Mouse (Mus musculus): Measurements from ENCODE around the gene Rbm14. TPM values are rescaled to one million over a fixed set of nuclear protein-coding genes. Genes with fewer than 3 reads are reported as not detected.
A peak's percentile ranks its signal among the peaks of the same experiment; 100 is the strongest.
"Not testable (repeated sequence)": the region's sequence is repeated elsewhere in the genome, so short reads cannot be mapped to it uniquely, and the experiment has no call there.

Rbm14 gene
- polyA plus RNA-seq, 1 experiment from 2014 or later, result 67.5 TPM

GRCm38 (mm10) chr19:4838526-4839140 is 27.2 kb upstream of the Rbm14 start:
- Histone ChIP-seq H3K36me3 (peaks cover 3% of the 10 kb centered on the region; the same call in 1 of the 2 replicates), H3K9ac (peak overlapping the region; percentile 77), H3K27me3 (peaks cover 35% of the 10 kb centered on the region), H3K4me2 (peak overlapping the region; percentile 98), H3K27ac (no peak overlapping the region), H3K4me1 (replicated peaks) (peaks cover 21% of the 10 kb centered on the region), H3K4me3 (peak overlapping the region; percentile 62), H3K9me3 (no peaks in the 10 kb centered on the region)
- 33% methylated on average over 10 of the region's 10 CpGs for WGBS
- peak; percentile 47 for ATAC-seq (ENCODE audit: low FRiP score)

- Histone ChIP-seq H3K4me1 (replicated peaks) (peaks cover 31% of the 10 kb centered on the region), H3K4me3 (no peak overlapping the region), H3K36me3 (peaks cover 16% of the 10 kb centered on the region), H3K27me3 (peaks cover 25% of the 10 kb centered on the region), H3K4me2 (no peak overlapping the region), H3K9ac (no peak overlapping the region), H3K9me3 (no peaks in the 10 kb centered on the region), H3K27ac (no peak overlapping the region)
- 94% methylated on average over 6 of the region's 6 CpGs for WGBS
- ATAC-seq (ENCODE audit: low FRiP score), result no peak
Observed at GRCm38 (mm10) chr19:4837049-4837448, 25.6 kb upstream of the Rbm14 start.

GRCm38 (mm10) chr19:4836096-4836495 is 24.7 kb upstream of the Rbm14 start:
- Histone ChIP-seq H3K36me3 (peaks cover 18% of the 10 kb centered on the region), H3K9me3 (no peaks in the 10 kb centered on the region), H3K4me3 (no peak overlapping the region), H3K4me2 (no peak overlapping the region), H3K4me1 (replicated peaks) (peaks cover 32% of the 10 kb centered on the region), H3K9ac (no peak overlapping the region), H3K27ac (no peak overlapping the region), H3K27me3 (peaks cover 15% of the 10 kb centered on the region)
- 73% methylated on average over 2 of the region's 2 CpGs for WGBS
- ATAC-seq (ENCODE audit: low FRiP score), result no peak

- Histone ChIP-seq H3K36me3 (peaks cover 27% of the 10 kb centered on the region), H3K9ac (no peak overlapping the region), H3K9me3 (no peaks in the 10 kb centered on the region), H3K27ac (no peak overlapping the region), H3K4me1 (replicated peaks) (peaks cover 24% of the 10 kb centered on the region), H3K27me3 (no peaks in the 10 kb centered on the region), H3K4me3 (no peak overlapping the region), H3K4me2 (no peak overlapping the region)
- 89% methylated on average over 8 of the region's 8 CpGs for WGBS
- no peak for ATAC-seq (ENCODE audit: low FRiP score)
Observed at GRCm38 (mm10) chr19:4833977-4834376, 22.5 kb upstream of the Rbm14 start.

GRCm38 (mm10) chr19:4829156-4829555 is 17.7 kb upstream of the Rbm14 start:
- Histone ChIP-seq H3K4me1 (replicated peaks) (peaks cover 10% of the 10 kb centered on the region; the same call in 1 of the 2 replicates), H3K4me2 (no peak overlapping the region), H3K9me3 (no peaks in the 10 kb centered on the region), H3K27ac (no peak overlapping the region), H3K27me3 (no peaks in the 10 kb centered on the region), H3K36me3 (peaks cover 44% of the 10 kb centered on the region), H3K9ac (no peak overlapping the region), H3K4me3 (no peak overlapping the region)
- ATAC-seq (ENCODE audit: low FRiP score), result no peak
- WGBS, result 69% methylated on average over 7 of the region's 7 CpGs

- ATAC-seq (ENCODE audit: low FRiP score), result no peak
- 70% methylated on average over 16 of the region's 16 CpGs for WGBS
Observed at GRCm38 (mm10) chr19:4828444-4829114, 17.1 kb upstream of the Rbm14 start.

GRCm38 (mm10) chr19:4820678-4821303 is 9.4 kb upstream of the Rbm14 start:
- 80% methylated on average over 5 of the region's 5 CpGs for WGBS
- Histone ChIP-seq H3K4me2 (no peak overlapping the region), H3K9ac (no peak overlapping the region), H3K36me3 (peaks cover 19% of the 10 kb centered on the region), H3K4me3 (no peak overlapping the region), H3K4me1 (replicated peaks) (no peaks in the 10 kb centered on the region), H3K27me3 (no peaks in the 10 kb centered on the region), H3K27ac (no peak overlapping the region), H3K9me3 (no peaks in the 10 kb centered on the region)
- ATAC-seq (ENCODE audit: low FRiP score), result no peak

More at GRCm38 (mm10) chr19:4828444-4829114, 17.1 kb upstream of the Rbm14 start:
- Histone ChIP-seq H3K4me2 (no peak overlapping the region), H3K27ac (no peak overlapping the region), H3K4me1 (replicated peaks) (peaks cover 10% of the 10 kb centered on the region; the same call in 1 of the 2 replicates), H3K27me3 (no peaks in the 10 kb centered on the region), H3K9ac (no peak overlapping the region), H3K9me3 (no peaks in the 10 kb centered on the region), H3K4me3 (no peak overlapping the region), H3K36me3 (peaks cover 44% of the 10 kb centered on the region)

- H3K4me1 ChIP-seq (replicated peaks), result peaks cover 2% of the 10 kb centered on the region; the same call in 1 of the 2 replicates
- no peak overlapping the region for H3K4me3 ChIP-seq
- H3K27ac ChIP-seq, result no peak overlapping the region
- H3K27me3 ChIP-seq, result no peaks in the 10 kb centered on the region
- H3K4me2 ChIP-seq, result no peak overlapping the region
- no peak for ATAC-seq (ENCODE audit: low FRiP score)
- no peak overlapping the region for H3K9ac ChIP-seq
- no peaks in the 10 kb centered on the region for H3K36me3 ChIP-seq
- 71% methylated on average over 1 of the region's 1 CpGs for WGBS
- H3K9me3 ChIP-seq, result 0 out of 2 replicates have a peak, but pooled peaks cover 5% of the 10 kb centered on the region
Observed at GRCm38 (mm10) chr19:4817182-4817835, 5.9 kb upstream of the Rbm14 start.

GRCm38 (mm10) chr19:4813015-4813414 is 1.6 kb upstream of the Rbm14 start:
- Histone ChIP-seq H3K4me3 (no peak overlapping the region), H3K9ac (no peak overlapping the region), H3K27me3 (no peaks in the 10 kb centered on the region), H3K4me2 (no peak overlapping the region), H3K4me1 (replicated peaks) (peaks cover 28% of the 10 kb centered on the region), H3K36me3 (no peaks in the 10 kb centered on the region), H3K9me3 (0 out of 2 replicates have a peak, but pooled peaks cover 5% of the 10 kb centered on the region), H3K27ac (no peak overlapping the region)
- WGBS, result 80% methylated on average over 6 of the region's 6 CpGs
- ATAC-seq (ENCODE audit: low FRiP score), result no peak

- ATAC-seq (ENCODE audit: low FRiP score); H3K27me3 ChIP-seq; H3K9me3 ChIP-seq; H3K36me3 ChIP-seq: not testable (repeated sequence)
- Histone ChIP-seq H3K27ac (peak overlapping the region; percentile 95), H3K4me2 (peak overlapping the region; percentile 96), H3K4me1 (replicated peaks) (peaks cover 34% of the 10 kb centered on the region), H3K9ac (peak overlapping the region; percentile 76; the same call in 1 of the 2 replicates), H3K4me3 (peak overlapping the region; percentile 87)
- WGBS, result 76% methylated on average over 8 of the region's 8 CpGs
Observed at GRCm38 (mm10) chr19:4812334-4812949, 1.0 kb upstream of the Rbm14 start.

GRCm38 (mm10) chr19:4811909-4812242 is 442 bp upstream of the Rbm14 start:
- H3K4me1 ChIP-seq (replicated peaks), result peaks cover 37% of the 10 kb centered on the region
- no peaks in the 10 kb centered on the region for H3K36me3 ChIP-seq
- H3K27ac ChIP-seq, result peak overlapping the region; percentile 95
- WGBS, result 4% methylated on average over 12 of the region's 12 CpGs
- ATAC-seq (ENCODE audit: low FRiP score), result no peak; the same call in 1 of the 2 replicates
- H3K4me2 ChIP-seq, result peak overlapping the region; percentile 96
- H3K9ac ChIP-seq, result peak overlapping the region; percentile 76
- no peaks in the 10 kb centered on the region for H3K27me3 ChIP-seq
- peak overlapping the region; percentile 87 for H3K4me3 ChIP-seq
- 0 out of 2 replicates have a peak, but pooled peaks cover 5% of the 10 kb centered on the region for H3K9me3 ChIP-seq

- H3K4me3 ChIP-seq, result peak overlapping the region; percentile 87
- WGBS, result 0% methylated on average over 17 of the region's 17 CpGs
- H3K4me1 ChIP-seq (replicated peaks), result peaks cover 37% of the 10 kb centered on the region
- no peaks in the 10 kb centered on the region for H3K36me3 ChIP-seq
- peak overlapping the region; percentile 95 for H3K27ac ChIP-seq
- ATAC-seq (ENCODE audit: low FRiP score), result no peak
- 0 out of 2 replicates have a peak, but pooled peaks cover 5% of the 10 kb centered on the region for H3K9me3 ChIP-seq
- H3K9ac ChIP-seq, result peak overlapping the region; percentile 76
- H3K27me3 ChIP-seq, result no peaks in the 10 kb centered on the region
- peak overlapping the region; percentile 96 for H3K4me2 ChIP-seq
Observed at GRCm38 (mm10) chr19:4810746-4811062, 730 bp downstream of the Rbm14 start.
